Mouse (Mus musculus): ENCODE results near the gene Gm15155. TPM values are rescaled to one million over a fixed set of nuclear protein-coding genes. Genes with fewer than 3 reads are reported as not detected.
"Not testable (repeated sequence)": the region's sequence is repeated elsewhere in the genome, so short reads cannot be mapped to it uniquely, and the experiment has no call there.

Gene Gm15155
- not detected for total RNA-seq (2021)
- long read RNA-seq, experiment 1: 0 reads
- long read RNA-seq, experiment 2: 0 reads

DNA sequence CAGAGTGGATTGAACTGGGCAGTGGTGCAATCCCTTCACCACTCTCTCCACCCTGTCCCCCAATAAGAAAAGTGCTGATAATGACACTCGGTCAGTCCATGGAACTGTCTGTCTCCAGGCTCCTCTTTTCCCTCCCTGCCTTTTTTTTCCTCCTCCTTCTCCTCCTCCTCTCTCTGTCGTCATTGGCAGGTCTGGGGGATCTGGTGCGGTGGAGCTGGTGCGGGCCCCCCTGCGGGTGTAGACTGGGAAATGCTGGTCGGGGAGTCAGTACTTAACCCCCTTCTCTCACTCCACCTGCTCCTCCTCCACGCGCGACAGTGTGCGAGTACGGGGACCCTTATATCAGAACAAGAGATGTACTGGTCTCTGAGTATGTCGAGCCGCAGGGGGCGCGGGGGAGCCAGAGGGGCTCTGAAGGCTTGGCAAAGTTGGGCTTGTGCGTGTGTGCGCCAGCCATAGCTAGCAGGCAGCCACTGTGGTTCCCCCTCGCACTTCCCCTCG is at the start of gene Gm15155:
Gm15155 (plus strand) TSS at position 401 of the 501 bp plus-strand sequence.
- DNase-seq (ENCODE audit: low spot score in 2 of 2): no peak

DNA sequence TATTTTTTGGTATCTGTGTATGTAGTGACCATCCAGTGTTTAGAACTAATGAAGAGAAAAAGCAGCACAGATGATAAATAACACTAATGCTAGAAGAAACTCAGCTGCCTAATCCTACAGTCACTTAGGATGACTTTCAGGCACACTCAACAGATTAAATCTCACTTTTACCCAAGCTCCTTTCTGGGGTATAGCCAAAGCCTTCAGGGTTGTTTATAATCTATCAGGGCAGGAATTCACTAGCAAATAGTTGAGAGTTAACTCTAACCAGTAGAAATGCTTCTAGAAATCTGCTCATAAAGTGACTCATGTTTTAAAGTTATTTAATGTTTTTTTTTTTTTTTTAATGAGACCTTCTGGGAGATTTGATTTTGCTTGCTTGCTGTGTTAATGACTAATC is 44.8 kb upstream of the Gm15155 start:
- no peak for DNase-seq (ENCODE audit: low spot score in 2 of 2)

DNA sequence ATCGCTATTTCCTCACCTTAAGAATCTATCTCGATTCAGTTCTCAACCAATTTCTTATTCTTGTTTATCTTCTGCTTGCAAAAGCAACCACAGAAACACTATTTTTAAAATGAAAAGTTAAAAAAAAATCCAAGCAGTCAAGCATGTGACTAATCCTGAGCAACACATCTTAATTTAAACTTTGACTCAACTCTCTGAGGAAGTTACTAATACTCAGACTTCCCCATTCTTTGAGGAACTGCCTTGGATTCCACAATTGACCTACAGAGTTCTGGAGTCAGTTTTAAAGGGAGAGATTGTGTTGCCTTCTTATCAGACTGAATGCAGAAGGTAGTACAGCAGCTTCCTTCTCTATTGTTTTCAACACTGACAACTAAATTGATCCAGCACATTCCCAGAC is 40.0 kb upstream of the Gm15155 start:
- DNase-seq (ENCODE audit: low spot score in 2 of 2): no peak

DNA sequence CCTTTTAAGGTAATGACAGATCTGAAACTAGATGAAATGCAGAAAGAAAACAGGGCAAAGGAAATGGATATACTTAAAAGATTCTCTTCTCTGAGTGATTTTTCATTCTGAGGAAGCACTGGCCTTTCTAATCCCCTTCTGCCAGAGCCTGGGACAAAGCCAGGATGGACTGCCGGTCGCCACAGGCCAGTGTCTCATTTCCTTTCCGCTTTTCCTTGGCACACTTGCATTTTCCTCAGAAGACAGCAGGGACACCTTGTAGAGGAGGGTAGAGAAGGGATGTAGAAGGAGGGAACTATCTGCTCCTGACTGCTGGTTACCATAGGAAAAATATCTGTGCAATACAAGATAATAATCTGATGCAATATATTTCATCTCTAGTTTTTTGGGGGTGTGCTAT is 33.1 kb upstream of the Gm15155 start:
- DNase-seq (ENCODE audit: low spot score in 2 of 2): no peak

DNA sequence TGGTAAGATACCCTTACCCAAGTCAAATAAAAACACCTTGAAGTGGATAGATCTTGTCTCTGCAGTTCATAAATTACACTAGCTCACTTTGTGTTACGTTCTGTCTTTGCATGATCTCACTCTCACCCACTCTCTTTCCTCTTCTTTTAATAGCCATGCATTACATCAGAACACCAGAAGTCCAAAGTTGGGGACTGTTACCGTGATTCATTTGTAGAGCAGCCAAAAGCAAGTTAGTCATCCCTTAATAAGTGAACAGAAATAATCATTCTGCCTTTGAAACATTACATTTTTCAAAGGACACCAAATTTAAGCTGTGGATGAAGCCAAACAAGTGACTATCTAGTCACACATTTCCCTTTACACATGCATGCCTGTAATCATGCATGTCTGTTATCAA is 32.1 kb upstream of the Gm15155 start:
- no peak for DNase-seq (ENCODE audit: low spot score in 2 of 2)

DNA sequence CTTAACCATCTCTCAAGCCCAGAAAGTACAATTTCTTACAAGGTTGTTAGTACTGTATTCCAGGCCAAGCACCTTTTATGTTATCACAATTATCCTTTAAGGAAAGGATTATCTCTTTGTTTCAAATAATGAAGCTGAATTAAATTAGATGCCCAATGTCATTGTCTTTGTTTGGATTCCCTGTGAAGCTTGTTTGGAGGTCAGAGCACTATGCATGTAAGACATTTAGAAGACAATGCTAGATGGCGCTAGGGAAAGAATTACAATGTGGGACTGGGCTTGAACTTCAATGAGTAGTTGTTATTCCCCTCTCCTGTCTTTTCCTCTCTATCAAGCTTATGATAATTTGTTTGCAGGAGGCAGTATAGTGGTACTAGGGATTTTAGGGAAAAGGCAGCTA is 29.9 kb upstream of the Gm15155 start:
- DNase-seq (ENCODE audit: low spot score in 2 of 2): no peak

DNA sequence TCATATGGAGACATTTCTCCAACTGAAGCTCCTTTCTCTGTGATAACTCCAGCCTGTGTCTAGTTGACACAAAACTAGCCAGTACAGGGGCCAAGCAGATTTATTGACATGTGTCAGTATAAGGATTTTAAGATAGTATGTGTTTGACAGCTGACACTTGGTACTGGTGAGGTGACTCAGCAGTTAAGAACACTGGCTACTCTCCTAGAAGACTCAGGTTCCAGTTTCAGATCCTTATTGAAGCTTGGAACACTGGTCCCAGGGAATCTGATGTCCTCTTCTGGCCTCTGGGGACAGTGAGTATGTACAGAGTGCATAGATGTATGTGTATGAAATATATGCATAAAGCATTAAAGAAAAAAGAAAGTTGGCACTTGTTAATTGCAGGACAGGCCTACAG is 28.2 kb upstream of the Gm15155 start:
- no peak for DNase-seq (ENCODE audit: low spot score in 2 of 2)

DNA sequence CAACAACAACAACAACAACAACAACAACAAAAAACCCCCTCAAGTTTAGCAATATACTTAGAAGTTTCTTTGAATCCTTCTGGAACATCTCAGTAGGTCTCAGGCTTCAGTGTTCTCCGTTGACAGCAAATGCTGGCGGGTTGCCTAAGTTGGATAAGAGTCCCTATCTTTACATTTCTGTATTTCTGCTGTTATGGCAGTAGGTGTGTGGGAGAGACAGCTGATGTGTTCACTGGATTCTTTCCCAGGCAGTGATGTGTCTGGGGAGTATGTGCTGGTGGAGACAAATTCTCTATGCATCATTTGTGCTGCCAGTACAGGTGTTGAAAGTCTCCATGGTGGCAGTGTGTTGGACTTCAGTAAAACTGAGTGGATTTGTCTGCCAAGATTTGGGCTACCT is 23.3 kb upstream of the Gm15155 start:
- DNase-seq (ENCODE audit: low spot score in 2 of 2): no peak

DNA sequence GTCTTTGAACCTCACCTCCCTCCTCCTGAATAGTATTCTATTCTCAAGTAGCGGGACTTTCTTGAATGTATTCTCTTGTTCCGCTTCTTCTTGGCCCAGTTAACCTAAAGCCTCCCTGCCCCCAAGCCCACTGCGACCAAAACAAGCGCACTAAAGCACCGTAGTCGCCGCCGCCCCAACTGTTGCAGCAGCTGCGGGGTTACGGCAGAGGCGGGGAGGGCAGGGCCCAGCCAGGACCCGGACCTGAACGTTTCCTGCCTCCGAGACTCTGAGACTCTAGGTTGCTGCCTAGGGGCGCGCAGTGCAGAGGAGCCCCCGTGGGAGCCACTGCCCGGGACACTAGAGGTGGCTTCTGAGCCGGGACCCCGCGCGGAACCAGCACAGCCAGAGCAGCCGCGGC is 2.0 kb upstream of the Gm15155 start:
- DNase-seq (ENCODE audit: low spot score in 2 of 2): peak in 1 of 2 experiments; percentile 5

DNA sequence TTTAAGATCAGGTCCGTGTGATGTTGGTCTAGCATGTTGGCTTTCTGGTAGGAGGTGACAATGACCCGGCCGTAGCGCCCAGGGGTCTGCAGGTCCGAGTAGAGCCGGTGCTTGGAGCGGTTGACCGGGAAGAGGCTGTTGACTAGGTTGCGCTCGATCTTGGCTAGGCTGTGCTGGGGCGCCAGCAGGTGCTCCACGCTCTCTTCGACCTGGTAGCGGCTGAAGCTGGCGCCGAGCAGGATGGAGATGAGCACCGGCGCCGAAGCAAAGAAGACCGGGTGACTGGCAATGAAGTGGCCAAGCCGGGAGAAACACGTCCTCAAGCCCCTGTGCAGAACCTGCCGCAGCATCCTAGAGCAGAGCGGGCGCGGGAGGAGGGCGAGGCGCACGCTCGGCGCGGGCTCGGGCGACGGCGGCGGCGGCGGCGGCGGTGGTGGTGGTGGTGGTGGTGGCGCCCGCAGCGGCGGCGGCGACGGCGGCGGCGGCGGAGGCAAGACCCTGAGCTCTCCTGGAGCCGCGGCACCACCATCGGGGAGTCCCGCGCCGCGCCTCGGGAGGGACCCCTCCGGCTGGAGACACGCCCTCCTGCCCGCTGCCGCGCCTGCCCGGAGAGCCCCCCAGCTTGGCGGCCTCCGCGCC is 1.5 kb upstream of the Gm15155 start:
- peak; percentile 5 to 17 for DNase-seq (ENCODE audit: low spot score in 2 of 2)

DNA sequence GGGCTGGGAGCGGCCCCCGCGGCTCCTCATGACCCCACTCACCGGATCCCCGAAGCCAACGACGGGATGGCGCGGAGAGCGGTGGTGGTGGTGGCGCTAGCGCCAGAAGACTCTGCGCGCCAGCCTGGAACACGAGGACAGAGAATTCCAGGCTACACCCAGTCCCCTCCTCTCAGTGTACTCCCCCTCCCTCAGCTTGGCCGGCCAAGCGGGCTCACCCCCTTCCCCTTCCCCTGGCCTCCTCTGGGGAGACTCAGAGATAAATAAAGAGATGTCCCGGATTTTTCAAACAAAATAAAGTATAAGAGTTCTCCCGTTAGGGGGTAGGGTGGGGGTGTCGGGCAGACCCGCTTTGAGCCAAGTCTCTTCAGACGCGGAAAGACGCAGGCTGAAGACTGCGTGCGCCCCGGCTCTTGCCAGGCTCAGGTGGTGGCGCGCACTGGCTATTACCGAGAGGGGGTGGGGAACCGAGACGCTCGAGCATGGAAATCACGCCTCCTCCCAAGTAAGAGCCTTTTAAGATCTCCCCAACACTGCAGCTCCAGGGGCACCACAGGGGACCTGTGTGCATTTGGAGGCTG is 750 bp upstream of the Gm15155 start, which contains the start of gene Ptchd1:
Ptchd1 (minus strand) TSS at position 114 of the 581 bp plus-strand sequence.
- peak in 1 of 2 experiments; percentile 5 for DNase-seq (ENCODE audit: low spot score in 2 of 2)

DNA sequence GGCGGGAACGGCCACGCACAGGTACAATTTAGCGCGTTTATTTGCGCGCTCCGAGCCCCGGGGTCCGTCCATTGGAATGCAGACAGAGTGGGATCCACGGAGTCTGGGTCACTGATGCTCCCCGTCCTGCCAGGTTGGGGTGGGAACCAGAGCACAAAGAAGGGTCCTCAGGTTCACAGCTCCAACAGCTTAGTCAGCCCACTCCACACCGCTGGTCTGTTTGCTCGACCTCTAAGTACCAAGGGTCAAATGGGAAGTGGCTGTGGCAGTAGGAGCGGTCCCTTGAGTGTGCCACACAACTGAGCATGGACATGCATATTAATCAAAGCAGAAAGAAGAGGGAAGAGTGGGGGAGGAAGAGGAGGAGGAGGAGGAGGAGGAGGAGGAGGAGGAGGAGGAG is 354 bp downstream of the Gm15155 start:
- DNase-seq (ENCODE audit: low spot score in 2 of 2): no peak

DNA sequence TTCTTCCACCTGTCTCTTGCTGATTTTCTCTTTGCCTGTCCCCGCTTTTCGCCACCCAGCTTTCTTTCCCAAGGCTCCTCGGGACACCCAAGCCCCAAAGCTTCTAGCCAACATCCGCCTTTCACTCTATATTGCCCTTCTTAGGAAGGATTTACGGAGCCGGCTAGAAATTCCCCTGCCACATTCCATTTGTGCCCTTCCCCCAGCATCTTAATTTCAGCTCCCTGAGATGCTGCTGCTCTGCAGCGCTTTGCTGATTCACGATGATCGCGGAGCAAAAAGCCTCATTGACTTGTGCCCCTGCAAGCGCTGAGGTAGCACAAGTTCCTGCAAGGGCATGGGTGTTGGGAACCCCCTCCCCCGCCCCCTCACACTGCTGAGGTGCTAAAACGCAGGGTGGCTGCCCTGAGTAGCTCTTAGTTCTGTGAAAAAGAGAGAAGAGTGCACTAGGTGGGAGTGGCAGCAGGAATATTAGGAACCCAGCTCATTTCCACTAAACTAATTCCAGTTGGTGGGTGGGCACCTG is 1.2 kb downstream of the Gm15155 start:
- DNase-seq (ENCODE audit: low spot score in 2 of 2): no peak

DNA sequence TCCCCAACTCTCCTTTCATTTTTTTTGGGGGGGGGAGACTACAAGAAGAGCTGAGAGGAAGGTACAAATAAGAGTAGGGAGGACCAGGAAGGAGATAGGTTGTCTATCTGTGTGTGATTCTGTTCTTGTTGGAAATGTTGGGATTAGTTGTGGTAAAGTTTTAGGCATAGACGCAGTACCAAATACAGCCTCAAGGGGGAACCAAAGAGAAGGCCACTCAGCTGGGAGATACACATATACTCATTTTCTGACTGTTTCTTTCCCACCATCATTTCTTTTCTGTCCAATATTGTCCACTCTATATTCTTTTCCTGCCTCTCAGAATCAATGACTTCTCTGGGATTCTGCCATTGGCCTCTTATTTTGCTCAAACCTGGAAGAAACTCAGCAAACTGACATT is 19.4 kb downstream of the Gm15155 start:
- peak in 1 of 2 experiments; percentile 6 for DNase-seq (ENCODE audit: low spot score in 2 of 2)

DNA sequence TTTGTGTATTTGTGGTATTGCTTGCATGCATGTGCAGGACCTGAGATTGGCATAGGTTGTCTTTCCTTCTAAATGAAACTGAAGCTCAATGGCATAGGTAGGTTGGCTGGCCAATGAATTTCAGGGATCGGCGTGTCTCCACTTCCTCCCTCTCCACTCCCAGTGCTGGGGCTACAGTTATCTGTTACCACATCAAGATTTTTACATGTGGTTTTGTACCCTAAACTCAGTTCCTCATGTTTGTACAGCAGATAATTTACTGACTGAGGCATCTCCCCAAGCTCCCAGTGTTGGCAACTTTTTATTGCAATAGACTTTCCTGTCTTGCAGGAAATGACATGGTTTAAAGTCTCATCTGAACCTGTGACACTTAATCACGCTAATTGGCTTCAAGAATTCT is 21.4 kb downstream of the Gm15155 start:
- no peak for DNase-seq (ENCODE audit: low spot score in 2 of 2)

DNA sequence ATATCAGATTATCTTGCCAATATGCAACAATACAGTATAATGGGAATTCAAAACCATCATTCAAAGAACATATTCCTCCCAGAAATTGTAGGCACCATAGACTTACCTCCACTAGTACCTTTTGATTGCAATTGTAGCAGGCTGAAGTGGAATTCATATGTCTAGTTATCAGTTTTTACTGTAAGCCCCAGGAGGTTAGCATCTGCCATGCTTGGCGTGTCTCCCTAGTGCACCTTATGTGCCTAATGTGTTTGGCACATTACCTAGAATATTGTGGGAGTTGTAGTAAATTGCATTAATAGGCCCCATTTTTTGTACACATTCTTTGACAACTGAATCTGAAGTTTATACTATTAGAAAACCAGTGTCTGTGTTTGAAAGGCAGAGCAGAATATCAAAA is 33.4 kb downstream of the Gm15155 start:
- DNase-seq (ENCODE audit: low spot score in 2 of 2): no peak

DNA sequence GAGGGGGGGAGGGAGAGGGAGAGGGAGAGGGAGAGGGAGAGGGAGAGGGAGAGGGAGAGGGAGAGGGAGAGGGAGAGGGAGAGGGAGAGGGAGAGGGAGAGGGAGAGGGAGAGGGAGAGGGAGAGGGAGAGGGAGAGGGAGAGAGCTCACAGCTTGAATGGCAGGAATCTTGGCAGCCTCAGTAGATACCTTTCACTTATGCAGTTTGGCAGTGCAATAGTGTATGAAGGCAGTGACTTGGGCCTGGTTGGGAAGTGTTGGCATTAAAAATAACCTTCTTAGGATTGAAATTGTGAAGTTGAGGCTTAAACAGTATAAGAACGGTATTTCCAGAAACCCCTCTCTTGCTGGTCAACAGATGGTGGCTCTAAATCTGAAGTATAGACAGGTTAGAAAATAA is 65.9 kb downstream of the Gm15155 start:
- not testable (repeated sequence) for DNase-seq (ENCODE audit: low spot score in 2 of 2)

DNA sequence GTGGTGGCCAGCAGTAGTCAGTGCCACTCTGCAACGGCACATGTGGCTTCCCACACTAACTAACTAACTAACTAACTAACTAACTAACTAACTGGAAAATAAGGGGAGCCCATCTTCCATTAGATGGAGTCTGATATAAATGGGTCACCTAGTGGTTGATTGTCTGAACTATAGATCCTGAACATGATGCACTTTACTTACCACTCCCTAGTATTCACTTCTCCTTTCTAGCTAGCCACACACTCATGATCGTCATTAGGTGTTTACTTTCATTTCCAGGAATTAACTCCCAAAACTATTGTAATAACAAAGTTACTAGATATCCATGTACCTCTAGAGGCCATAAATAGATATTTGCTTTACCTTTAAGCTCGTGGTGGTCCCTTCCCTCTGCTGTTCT is 99.6 kb downstream of the Gm15155 start:
- DNase-seq (ENCODE audit: low spot score in 2 of 2): no peak

DNA sequence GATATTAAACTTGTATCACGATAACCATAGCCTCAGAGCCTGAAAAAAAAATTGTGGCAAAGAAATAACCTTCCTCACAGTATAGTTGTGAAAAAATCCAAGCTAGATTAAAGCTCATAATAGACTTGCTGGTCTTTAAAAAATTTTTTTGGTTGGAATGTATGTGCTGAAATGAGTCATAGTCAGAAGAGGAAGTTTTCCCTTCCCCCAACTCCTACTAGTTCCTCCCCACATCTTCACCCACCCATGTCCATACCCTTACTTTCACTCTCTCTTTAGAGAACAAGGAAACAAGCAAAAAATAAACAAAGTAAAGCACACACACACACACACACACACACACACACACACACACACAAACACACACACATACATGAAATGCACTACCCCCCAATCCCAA is 103.8 kb downstream of the Gm15155 start:
- DNase-seq (ENCODE audit: low spot score in 2 of 2): no peak

DNA sequence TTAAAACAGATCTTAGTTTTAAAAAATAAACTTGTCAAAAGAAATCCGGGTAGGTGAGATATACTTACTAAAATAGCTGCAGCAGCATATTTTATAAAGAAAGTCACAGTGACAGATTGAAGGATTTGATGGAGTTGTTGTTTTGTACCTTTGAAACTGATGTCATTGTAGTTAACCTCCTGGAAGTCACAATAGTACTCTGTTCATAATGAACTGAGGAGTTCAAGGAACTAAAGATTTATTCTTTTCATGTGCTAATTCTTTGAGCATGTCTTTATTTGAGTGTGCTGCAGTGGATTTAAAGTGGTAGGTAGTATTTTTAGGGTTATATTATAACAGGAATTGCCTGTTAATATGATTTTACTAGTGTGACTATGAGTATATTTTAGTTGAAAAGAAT is 263.6 kb downstream of the Gm15155 start:
- no peak for DNase-seq (ENCODE audit: low spot score in 2 of 2)

DNA sequence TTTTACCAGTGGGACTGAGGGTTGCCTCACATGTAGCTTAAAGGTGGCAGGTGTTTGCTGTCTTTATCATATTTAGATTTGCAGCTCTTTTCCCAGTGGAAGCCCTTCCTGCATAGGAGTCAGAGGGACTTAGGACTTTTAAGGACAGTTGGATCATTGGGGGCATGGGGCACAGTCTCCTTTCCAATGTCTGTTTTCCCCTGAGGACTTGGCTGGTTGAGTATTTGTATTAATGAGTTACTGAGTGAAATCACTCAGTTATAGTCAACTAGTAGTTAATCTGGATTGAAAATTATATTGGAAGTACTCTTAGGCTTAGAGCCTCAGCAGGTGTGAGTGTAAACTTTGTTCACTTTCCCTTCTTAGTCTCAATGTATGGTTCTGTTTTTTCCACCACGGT is 275.5 kb downstream of the Gm15155 start:
- no peak for DNase-seq (ENCODE audit: low spot score in 2 of 2)

DNA sequence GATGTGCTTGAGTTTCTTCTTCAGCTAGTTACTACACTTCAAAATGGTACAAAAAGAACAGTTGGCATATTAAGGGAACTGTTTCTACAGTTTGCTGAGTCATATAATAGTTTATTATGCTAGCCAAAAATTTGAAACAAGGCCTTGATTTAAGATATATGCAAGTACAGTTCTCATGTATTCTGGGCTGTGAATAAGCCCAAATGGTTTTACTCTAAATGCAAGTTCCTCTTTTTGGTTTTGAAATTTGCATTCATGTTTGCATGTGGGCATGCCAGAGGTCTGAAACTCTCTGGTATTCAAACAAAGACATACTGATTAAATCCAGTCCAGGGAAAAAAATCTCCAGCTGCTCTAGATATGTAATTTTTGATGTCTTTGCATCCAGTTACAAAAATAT is 277.2 kb downstream of the Gm15155 start:
- DNase-seq (ENCODE audit: low spot score in 2 of 2): no peak

DNA sequence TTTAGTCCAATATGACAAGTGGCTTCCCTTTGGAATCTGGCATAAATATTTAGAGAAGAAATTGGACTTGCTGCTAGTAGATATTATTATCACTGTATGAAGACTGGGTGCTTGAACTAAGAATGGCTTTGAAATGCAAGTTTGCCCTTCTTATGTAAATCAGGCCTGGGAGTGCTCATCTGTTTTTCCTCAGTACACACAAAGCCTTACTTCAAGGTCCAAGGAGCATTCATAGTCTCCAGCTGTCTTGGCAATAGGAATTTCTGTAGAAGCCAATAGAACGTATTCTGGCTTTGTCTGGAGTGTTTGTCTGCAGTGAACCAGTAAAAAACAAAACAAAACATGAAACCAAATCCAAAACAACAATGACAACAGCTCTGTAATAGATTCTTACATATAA is 278.6 kb downstream of the Gm15155 start:
- no peak for DNase-seq (ENCODE audit: low spot score in 2 of 2)

All from gastrocnemius, postnatal 4 days (tissue).